Mouse (Mus musculus) kidney, postnatal 0 days (tissue): Measurements from ENCODE around the gene Wdr70. TPM values are rescaled to one million over a fixed set of nuclear protein-coding genes. Genes with fewer than 3 reads are reported as not detected.

ENCODE experiments used
- ATAC-seq: fragments of 200-750 bp; cut with Nextera tagmentation; replicated peaks from 2 replicates; pipeline ENCODE4 v1.8.0; 2017; ENCODE audit warnings: low read depth, moderate number of reproducible peaks, moderate TSS enrichment, moderate library complexity; ENCODE audit not compliant: low FRiP score
- DNase-seq: peaks from one replicate; pipeline ENCODE4 v3.0.0-alpha.2; 2016; ENCODE audit warnings: low spot score
- H3K27ac ChIP-seq: fragments of 300-500 bp; sonication (generic); 2 replicates; pipeline ENCODE4 v1.5.1; 2014; ENCODE audit warnings: mild to moderate bottlenecking
- H3K27me3 ChIP-seq: fragments of 300-500 bp; sonication (generic); 2 replicates; pipeline ENCODE4 v1.6.1; 2014; ENCODE audit warnings: low read length, mixed read lengths; ENCODE audit not compliant: insufficient read depth
- H3K36me3 ChIP-seq: fragments of 300-500 bp; sonication (generic); 2 replicates; pipeline ENCODE4 v1.6.1; 2014; ENCODE audit warnings: low read length, mixed read lengths; ENCODE audit not compliant: insufficient read depth
- H3K4me1 ChIP-seq: fragments of 300-500 bp; sonication (generic); replicated peaks from 2 replicates; pipeline ENCODE4 v1.6.1; 2014; ENCODE audit warnings: antibody characterized with exemption, low read length, mixed read lengths; ENCODE audit not compliant: insufficient read depth
- H3K4me2 ChIP-seq: fragments of 300-500 bp; sonication (generic); 2 replicates; pipeline ENCODE4 v1.6.1; 2014; ENCODE audit warnings: mild to moderate bottlenecking, low read length, moderate library complexity, mixed read lengths
- H3K4me3 ChIP-seq: fragments of 300-500 bp; sonication (generic); replicated peaks from 2 replicates; pipeline ENCODE4 v1.5.1; 2014; ENCODE audit warnings: low read depth, low read length
- H3K9ac ChIP-seq: fragments of 300-500 bp; sonication (generic); 2 replicates; pipeline ENCODE4 v1.6.1; 2014; ENCODE audit warnings: low read depth, low read length
- H3K9me3 ChIP-seq: fragments of 300-500 bp; sonication (generic); replicated peaks from 2 replicates; pipeline ENCODE4 v1.6.1; 2016; ENCODE audit warnings: low read length, inconsistent platforms, mixed read lengths
- CTCF ChIP-seq: IDR thresholded peaks from 2 replicates; pipeline ENCODE4 v1.5.1; 2016; ENCODE audit warnings: antibody characterized with exemption, low read depth, mild to moderate bottlenecking, moderate library complexity
- WGBS: fragments of 180-500 bp; shearing (Covaris S2); extraction: QIAGEN DNeasy Blood & Tissue Kit; methylation state at CpG from one replicate; pipeline ENCODE4 v1.1.7; 2014; 5-methylcytosine and 5-hydroxymethylcytosine counted together
- polyA plus RNA-seq: library from polyadenylated mRNA; unstranded; fragments of >200 nt; fragmentation: Nextera tagmentation; extraction: Ambion mirVana; gene quantifications from 2 replicates; pipeline ENCODE4 v1.2.1, GENCODE M21; 2015

The Wdr70 gene
- polyA plus RNA-seq, 1 experiment from 2014 or later = 39.5 TPM

GRCm38 (mm10) chr15:7842398-7842797 is 256.6 kb downstream of the Wdr70 start:
- H3K9ac ChIP-seq = no peak overlapping the region
- H3K27ac ChIP-seq = no peak overlapping the region
- WGBS = 86% methylated on average over 4 of the region's 4 CpGs
- TF ChIP-seq CTCF = no peak
- no peaks in the 10 kb centered on the region for H3K4me1 ChIP-seq
- H3K4me2 ChIP-seq = no peak overlapping the region
- DNase-seq (no peak), ATAC-seq (no peak)
- no peaks in the 10 kb centered on the region for H3K27me3 ChIP-seq
- H3K36me3 ChIP-seq = no peaks in the 10 kb centered on the region
- H3K4me3 ChIP-seq = no peak overlapping the region
- no peaks in the 10 kb centered on the region for H3K9me3 ChIP-seq

GRCm38 (mm10) chr15:7841664-7842063 is 257.3 kb downstream of the Wdr70 start:
- Histone ChIP-seq H3K36me3 (no peaks in the 10 kb centered on the region), H3K9me3 (no peaks in the 10 kb centered on the region), H3K4me1 (no peaks in the 10 kb centered on the region), H3K4me3 (no peak overlapping the region), H3K27ac (no peak overlapping the region), H3K27me3 (no peaks in the 10 kb centered on the region), H3K4me2 (no peak overlapping the region), H3K9ac (no peak overlapping the region)
- 87% methylated on average over 1 of the region's 1 CpGs for WGBS
- no peak for TF ChIP-seq CTCF
- no peak for ATAC-seq
- no peak for DNase-seq

- TF ChIP-seq CTCF = no peak
- Histone ChIP-seq H3K36me3 (no peaks in the 10 kb centered on the region; the same call in 1 of the 2 replicates), H3K4me2 (no peak overlapping the region), H3K4me1 (no peaks in the 10 kb centered on the region), H3K27ac (no peak overlapping the region), H3K4me3 (no peak overlapping the region), H3K9me3 (no peaks in the 10 kb centered on the region), H3K9ac (no peak overlapping the region), H3K27me3 (no peaks in the 10 kb centered on the region)
- 29% methylated on average over 7 of the region's 7 CpGs for WGBS
- peak; percentile 41; the same call in 1 of the 2 replicates for ATAC-seq
- peak; percentile 67 for DNase-seq
Observed at GRCm38 (mm10) chr15:7838921-7839309, 260.1 kb downstream of the Wdr70 start.

- no peak overlapping the region for H3K4me3 ChIP-seq
- H3K4me1 ChIP-seq = no peaks in the 10 kb centered on the region
- H3K4me2 ChIP-seq = no peak overlapping the region
- H3K36me3 ChIP-seq = no peaks in the 10 kb centered on the region; the same call in 1 of the 2 replicates
- 30% methylated on average over 8 of the region's 8 CpGs for WGBS
- H3K9me3 ChIP-seq = no peaks in the 10 kb centered on the region
- no peak overlapping the region for H3K27ac ChIP-seq
- no peak for TF ChIP-seq CTCF
- DNase-seq (peak; percentile 75), ATAC-seq (peak; percentile 71)
- H3K27me3 ChIP-seq = no peaks in the 10 kb centered on the region
- no peak overlapping the region for H3K9ac ChIP-seq
Observed at GRCm38 (mm10) chr15:7838060-7838920, 260.7 kb downstream of the Wdr70 start.

GRCm38 (mm10) chr15:7835404-7835803 is 263.6 kb downstream of the Wdr70 start:
- no peak overlapping the region for H3K27ac ChIP-seq
- DNase-seq = no peak
- no peaks in the 10 kb centered on the region for H3K9me3 ChIP-seq
- no peaks in the 10 kb centered on the region for H3K27me3 ChIP-seq
- ATAC-seq = no peak
- no peak overlapping the region for H3K9ac ChIP-seq
- H3K4me3 ChIP-seq = no peak overlapping the region
- H3K4me1 ChIP-seq = no peaks in the 10 kb centered on the region
- H3K4me2 ChIP-seq = no peak overlapping the region
- no peak for TF ChIP-seq CTCF
- 83% methylated on average over 9 of the region's 9 CpGs for WGBS
- no peaks in the 10 kb centered on the region; the same call in 1 of the 2 replicates for H3K36me3 ChIP-seq

GRCm38 (mm10) chr15:7825530-7825929 is 273.5 kb downstream of the Wdr70 start:
- no peak for TF ChIP-seq CTCF
- H3K27ac ChIP-seq = no peak overlapping the region
- peak; percentile 46; the same call in 1 of the 2 replicates for ATAC-seq

More at GRCm38 (mm10) chr15:7825530-7825929, 273.5 kb downstream of the Wdr70 start:
- no peaks in the 10 kb centered on the region for H3K27me3 ChIP-seq
- H3K36me3 ChIP-seq = no peaks in the 10 kb centered on the region
- H3K4me3 ChIP-seq = no peak overlapping the region
- H3K9me3 ChIP-seq = no peaks in the 10 kb centered on the region
- no peaks in the 10 kb centered on the region for H3K4me1 ChIP-seq
- DNase-seq = peak; percentile 56
- H3K4me2 ChIP-seq = no peak overlapping the region
- WGBS = 36% methylated on average over 6 of the region's 6 CpGs
- H3K9ac ChIP-seq = no peak overlapping the region
